Mouse (Mus musculus): ENCODE results near the gene Ces2a. TPM values are rescaled to one million over a fixed set of nuclear protein-coding genes. Genes with fewer than 3 reads are reported as not detected.

Ces2a gene
- polyA plus RNA-seq, 1 experiment from 2014 or later: not detected

Small RNA genes lying within 50 kb of the gene (microRNA-seq; reads per million reads assigned to microRNA genes)
- gene Gm44328 (ENCODE audit: borderline number of aligned reads): not detected

Other genes starting within 250 kb of the Ces2a start
- gene Terb1, start 224.1 kb upstream of the Ces2a start, polyA plus RNA-seq (2014; fragmentation: Nextera tagmentation; extraction: Ambion mirVana): 0.53 and 0.62 TPM in 2 replicates
- 89.0 and 100 TPM in 2 replicates for gene Nae1, start 199.4 kb upstream of the Ces2a start, polyA plus RNA-seq (2014; fragmentation: Nextera tagmentation; extraction: Ambion mirVana)
- gene Car7, start 199.3 kb upstream of the Ces2a start, polyA plus RNA-seq (2014; fragmentation: Nextera tagmentation; extraction: Ambion mirVana): 1.0 and 1.6 TPM in 2 replicates
- 8.1 and 8.2 TPM in 2 replicates for gene Pdp2, start 142.6 kb upstream of the Ces2a start, polyA plus RNA-seq (2014; fragmentation: Nextera tagmentation; extraction: Ambion mirVana)
- 1.9 and 2.1 TPM in 2 replicates for gene Cdh16, start 109.6 kb upstream of the Ces2a start, polyA plus RNA-seq (2014; fragmentation: Nextera tagmentation; extraction: Ambion mirVana)
- 40.5 and 54.7 TPM in 2 replicates for gene Rrad, start 102.7 kb upstream of the Ces2a start, polyA plus RNA-seq (2014; fragmentation: Nextera tagmentation; extraction: Ambion mirVana)
- 81.3 and 87.9 TPM in 2 replicates for gene Ciao2b, start 92.0 kb upstream of the Ces2a start, polyA plus RNA-seq (2014; fragmentation: Nextera tagmentation; extraction: Ambion mirVana)
- gene Ces2b, start 97.6 kb downstream of the Ces2a start, polyA plus RNA-seq (2014; fragmentation: Nextera tagmentation; extraction: Ambion mirVana): 0.17 TPM in 1 of 2 replicates, not detected in the other
- gene Ces2c, start 113.1 kb downstream of the Ces2a start, polyA plus RNA-seq (2014; fragmentation: Nextera tagmentation; extraction: Ambion mirVana): not detected in 2 replicates
- 0.28 and 0.33 TPM in 2 replicates for gene Ces2e, start 192.3 kb downstream of the Ces2a start, polyA plus RNA-seq (2014; fragmentation: Nextera tagmentation; extraction: Ambion mirVana)
- gene Ces2f, start 213.4 kb downstream of the Ces2a start, polyA plus RNA-seq (2014; fragmentation: Nextera tagmentation; extraction: Ambion mirVana): 0.07 and 0.26 TPM in 2 replicates
- 1.2 and 3.4 TPM in 2 replicates for gene Ces2g, start 227.7 kb downstream of the Ces2a start, polyA plus RNA-seq (2014; fragmentation: Nextera tagmentation; extraction: Ambion mirVana)

All from embryonic facial prominence, embryonic 14.5 days (tissue).